Mouse (Mus musculus) lung, postnatal 10 days (tissue): ENCODE data around the gene Spns2.
A peak's percentile ranks its signal among the peaks of the same experiment; 100 is the strongest.
"Not testable (repeated sequence)": the region's sequence is repeated elsewhere in the genome, so short reads cannot be mapped to it uniquely, and the experiment has no call there.

ENCODE experiments used
- DNase-seq: peaks from one replicate; pipeline ENCODE4 v3.0.0; 2021

The Spns2 gene

GRCm38 (mm10) chr11:72470004-72470403, 19.7 kb downstream of the Spns2 start:
- no peak for DNase-seq

- peak; percentile 95 for DNase-seq
Measured at GRCm38 (mm10) chr11:72469217-72469616, 20.5 kb downstream of the Spns2 start.

- no peak for DNase-seq
Measured at GRCm38 (mm10) chr11:72468525-72468924, 21.2 kb downstream of the Spns2 start.

- peak; percentile 76 for DNase-seq
Measured at GRCm38 (mm10) chr11:72466694-72467507, 22.8 kb downstream of the Spns2 start.

GRCm38 (mm10) chr11:72465978-72466693, 23.6 kb downstream of the Spns2 start:
- DNase-seq = peak; percentile 57

GRCm38 (mm10) chr11:72464821-72465220, 24.9 kb downstream of the Spns2 start:
- no peak for DNase-seq

- DNase-seq = peak; percentile 51
Measured at GRCm38 (mm10) chr11:72461500-72461981, 28.2 kb downstream of the Spns2 start.

GRCm38 (mm10) chr11:72458502-72458901, 31.2 kb downstream of the Spns2 start:
- no peak for DNase-seq

- DNase-seq = peak; percentile 79
Measured at GRCm38 (mm10) chr11:72457995-72458496, 31.7 kb downstream of the Spns2 start.

- DNase-seq = no peak
Measured at GRCm38 (mm10) chr11:72455694-72456093, 34.0 kb downstream of the Spns2 start.

GRCm38 (mm10) chr11:72453105-72453953, 36.4 kb downstream of the Spns2 start:
- DNase-seq = no peak

GRCm38 (mm10) chr11:72452140-72452665, 37.5 kb downstream of the Spns2 start:
- DNase-seq = no peak

GRCm38 (mm10) chr11:72447475-72447874, 42.2 kb downstream of the Spns2 start:
- no peak for DNase-seq

- DNase-seq = peak; percentile 67
Measured at GRCm38 (mm10) chr11:72446311-72447105, 43.2 kb downstream of the Spns2 start.

GRCm38 (mm10) chr11:72440965-72441664, 48.6 kb downstream of the Spns2 start, which contains the start of gene Mybbp1a:
Gene Mybbp1a, plus strand, starts transcription at chr11:72441355.
- DNase-seq = peak; percentile 99

GRCm38 (mm10) chr11:72440597-72440964, 49.1 kb downstream of the Spns2 start:
- not testable (repeated sequence) for DNase-seq

- no peak for DNase-seq
Measured at GRCm38 (mm10) chr11:72438411-72438810, 51.3 kb downstream of the Spns2 start.

- no peak for DNase-seq
Measured at GRCm38 (mm10) chr11:72436756-72437650, 52.7 kb downstream of the Spns2 start.

- peak; percentile 76 for DNase-seq
Measured at GRCm38 (mm10) chr11:72436271-72436670, 53.4 kb downstream of the Spns2 start.

- DNase-seq = peak; percentile 77
Measured at GRCm38 (mm10) chr11:72435694-72436045, 54.0 kb downstream of the Spns2 start.
